Mouse (Mus musculus) lung, adult 18-20 months (tissue): ENCODE data around the gene Mtap.

Source experiments
- DNase-seq, 2 experiments: peaks; one replicate each; pipeline ENCODE4 v3.0.0; 2022; ENCODE audit warnings: mixed read lengths in 2 of 2

Mtap gene

GRCm38 (mm10) chr4:89136906-89137541 is at the start of gene Mtap:
TSS of gene Mtap (plus strand) at chr4:89137122.
- DNase-seq = peak; percentile 82 to 84

- no peak for DNase-seq
These were observed 47.8 kb upstream of the Mtap start for GRCm38 (mm10) chr4:89089110-89089509.

- no peak for DNase-seq
These were observed 46.7 kb upstream of the Mtap start for GRCm38 (mm10) chr4:89090217-89090616.

GRCm38 (mm10) chr4:89092153-89092552 is 44.8 kb upstream of the Mtap start:
- DNase-seq = no peak

- DNase-seq = no peak
These were observed 42.1 kb upstream of the Mtap start for GRCm38 (mm10) chr4:89094773-89095172.

GRCm38 (mm10) chr4:89098261-89098660 is 38.7 kb upstream of the Mtap start:
- no peak for DNase-seq

GRCm38 (mm10) chr4:89101276-89101675 is 35.6 kb upstream of the Mtap start:
- no peak for DNase-seq

GRCm38 (mm10) chr4:89102283-89102682 is 34.6 kb upstream of the Mtap start:
- DNase-seq = no peak

GRCm38 (mm10) chr4:89105486-89105885 is 31.4 kb upstream of the Mtap start:
- DNase-seq = no peak

- DNase-seq = no peak
These were observed 30.4 kb upstream of the Mtap start for GRCm38 (mm10) chr4:89106505-89106904.

- no peak for DNase-seq
These were observed 24.7 kb upstream of the Mtap start for GRCm38 (mm10) chr4:89112168-89112710.

GRCm38 (mm10) chr4:89112782-89113181 is 24.1 kb upstream of the Mtap start:
- no peak for DNase-seq

- no peak for DNase-seq
These were observed 20.9 kb upstream of the Mtap start for GRCm38 (mm10) chr4:89116006-89116405.

GRCm38 (mm10) chr4:89119900-89120299 is 17.0 kb upstream of the Mtap start:
- DNase-seq = no peak

- DNase-seq = no peak
These were observed 16.6 kb upstream of the Mtap start for GRCm38 (mm10) chr4:89120353-89120752.

- DNase-seq = no peak
These were observed 13.3 kb upstream of the Mtap start for GRCm38 (mm10) chr4:89123446-89124243.

- no peak for DNase-seq
These were observed 9.2 kb upstream of the Mtap start for GRCm38 (mm10) chr4:89127674-89128073.

- DNase-seq = peak; percentile 41 to 65
These were observed 8.6 kb upstream of the Mtap start for GRCm38 (mm10) chr4:89128080-89128936.

- DNase-seq = no peak
These were observed 8.0 kb upstream of the Mtap start for GRCm38 (mm10) chr4:89128937-89129277.

GRCm38 (mm10) chr4:89129311-89129913 is 7.5 kb upstream of the Mtap start:
- peak; percentile 40 to 51 for DNase-seq

GRCm38 (mm10) chr4:89131795-89132194 is 5.1 kb upstream of the Mtap start:
- DNase-seq = no peak

- no peak for DNase-seq
These were observed 566 bp upstream of the Mtap start for GRCm38 (mm10) chr4:89136356-89136755.
